ENCODE assay signal across 10 mouse cellular contexts in genomic region chr14:100260531-100260930, GRCm38 (mm10). TPM values are rescaled to one million over a fixed set of nuclear protein-coding genes. Genes with fewer than 3 reads are reported as not detected.
DNase-seq lines count a peak whose midpoint lies in the region; ATAC-seq and TF ChIP-seq lines count a peak whose summit lies in the region.
"Had no signal": no experiment of that assay in that cellular context is flagged by ENCODE, and none has a peak within 500 bp of the region (broad histone marks: within the 10 kb centered on the region; RNA-seq: fewer than 3 reads in every experiment).

No protein-coding gene starts in this region.

- H3K4me1 ChIP-seq in midbrain, embryonic 11.5 days (ENCODE audit: control insufficient read depth, insufficient read depth, low read length), result no peaks in the 10 kb centered on the region
- peaks cover 4% of the 10 kb centered on the region; the same call in 1 of the 2 replicates for H3K4me1 ChIP-seq in midbrain, postnatal 0 days (ENCODE audit: insufficient read depth, low read length)
- peaks cover 4% of the 10 kb centered on the region for H3K4me1 ChIP-seq in heart, adult 2 months (ENCODE audit: control insufficient read depth, insufficient read depth, low read length)
- H3K4me1 ChIP-seq: liver, embryonic 15.5 days had no signal

- H3K9ac ChIP-seq in midbrain, embryonic 11.5 days (ENCODE audit: low read length), result no peak overlapping the region
- no peak overlapping the region for H3K9ac ChIP-seq in midbrain, postnatal 0 days (replicated peaks; ENCODE audit: low read length, poor library complexity, severe bottlenecking)
- H3K9ac ChIP-seq in heart, adult 2 months (ENCODE audit: low read depth, low read length), result no peak overlapping the region
- H3K9ac ChIP-seq: forebrain, embryonic 12.5 days; liver, embryonic 15.5 days had no signal

- no peak for TF ChIP-seq CTCF in midbrain, postnatal 0 days (IDR thresholded peaks at IDR 0.05)
- no peak for TF ChIP-seq CTCF in heart, adult 2 months (IDR thresholded peaks at IDR 0.05)

- WGBS in midbrain, embryonic 11.5 days, result 84% methylated on average over 4 of the region's 4 CpGs
- 72% methylated on average over 4 of the region's 4 CpGs for WGBS in midbrain, postnatal 0 days
- WGBS in heart, adult 2 months, result 39% methylated on average over 4 of the region's 4 CpGs

- no peaks in the 10 kb centered on the region for H3K9me3 ChIP-seq in midbrain, embryonic 11.5 days (ENCODE audit: control insufficient read depth, low read length)
- H3K9me3 ChIP-seq in midbrain, postnatal 0 days (ENCODE audit: low read length), result no peaks in the 10 kb centered on the region
- H3K9me3 ChIP-seq: forebrain, embryonic 12.5 days; liver, embryonic 15.5 days had no signal

- intact Hi-C loops in heart, adult 2 months (cut with DNase I), result no loop called here

- 0 out of 2 replicates have a peak, but pooled peaks have one; percentile 19 for ATAC-seq in midbrain, embryonic 11.5 days (ENCODE audit: low FRiP score)
- ATAC-seq in midbrain, postnatal 0 days (ENCODE audit: low FRiP score), result no peak
- ATAC-seq in megakaryocyte progenitor cell, adult 5-6 weeks (replicated peaks; ENCODE audit: poor library complexity), result peak; percentile 63; the same call in 1 of the 2 replicates
- no peak; the same call in 1 of the 2 replicates for ATAC-seq in granulocyte monocyte progenitor cell, adult 5-6 weeks (replicated peaks; ENCODE audit: poor library complexity, severe bottlenecking)

- no peaks in the 10 kb centered on the region for H3K27me3 ChIP-seq in midbrain, embryonic 11.5 days (ENCODE audit: control insufficient read depth, insufficient read depth, low read length)
- no peaks in the 10 kb centered on the region for H3K27me3 ChIP-seq in midbrain, postnatal 0 days (ENCODE audit: insufficient read depth, low read length)
- H3K27me3 ChIP-seq in heart, adult 2 months (ENCODE audit: control insufficient read depth, insufficient read depth, low read length), result no peaks in the 10 kb centered on the region
- H3K27me3 ChIP-seq: forebrain, embryonic 12.5 days; liver, embryonic 15.5 days had no signal

- H3K79me2 ChIP-seq in heart, adult 2 months (replicated peaks; ENCODE audit: control insufficient read depth, insufficient read depth, low read length), result 0 out of 2 replicates have a peak, but pooled peaks cover 1% of the 10 kb centered on the region

- no peak for DNase-seq in midbrain, embryonic 11.5 days (ENCODE audit: low spot score, missing footprints)
- no peak for DNase-seq in midbrain, postnatal 0 days (ENCODE audit: low spot score)
- DNase-seq in heart, adult 2 months, result peak; percentile 65 to 69
- peak; percentile 32 for DNase-seq in kidney, adult 18-20 months
- no peak for DNase-seq in thymus, postnatal 4 days
- DNase-seq in frontal cortex, postnatal 25 days (ENCODE audit: low spot score in 2 of 2), result no peak

- 0 out of 2 replicates have a peak, but pooled peaks have one; percentile 14 for TF ChIP-seq POLR2A in heart, adult 2 months (IDR thresholded peaks at IDR 0.05; ENCODE audit: insufficient read depth, low read depth, low read length)

- H3K4me2 ChIP-seq in midbrain, embryonic 11.5 days, result no peak overlapping the region
- H3K4me2 ChIP-seq in midbrain, postnatal 0 days (ENCODE audit: low read depth, low read length, poor library complexity, severe bottlenecking), result no peak overlapping the region
- H3K4me2 ChIP-seq: forebrain, embryonic 12.5 days; liver, embryonic 15.5 days had no signal

- TF ChIP-seq EP300 in heart, adult 2 months (IDR thresholded peaks at IDR 0.05; ENCODE audit: insufficient read depth, low read depth, low read length), result peak; percentile 93

- no peak overlapping the region for H3K27ac ChIP-seq in midbrain, embryonic 11.5 days (ENCODE audit: low read depth, low read length)
- no peak overlapping the region for H3K27ac ChIP-seq in midbrain, postnatal 0 days (ENCODE audit: low read depth, low read length)
- peak overlapping the region; percentile 77 for H3K27ac ChIP-seq in heart, adult 2 months
- H3K27ac ChIP-seq: forebrain, embryonic 12.5 days; liver, embryonic 15.5 days had no signal

- no peaks in the 10 kb centered on the region for H3K36me3 ChIP-seq in midbrain, embryonic 11.5 days (ENCODE audit: control insufficient read depth, insufficient read depth, low read length)
- H3K36me3 ChIP-seq in midbrain, postnatal 0 days (ENCODE audit: insufficient read depth, low read length), result no peaks in the 10 kb centered on the region
- H3K36me3 ChIP-seq in heart, adult 2 months (ENCODE audit: control insufficient read depth, insufficient read depth, low read length), result peaks cover 2% of the 10 kb centered on the region
- H3K36me3 ChIP-seq: forebrain, embryonic 12.5 days; liver, embryonic 15.5 days had no signal

- H3K4me3 ChIP-seq in midbrain, embryonic 11.5 days (ENCODE audit: low read depth, low read length), result no peak overlapping the region
- H3K4me3 ChIP-seq in midbrain, postnatal 0 days (ENCODE audit: low read depth, low read length), result no peak overlapping the region
- no peak overlapping the region; the same call in 1 of the 2 replicates for H3K4me3 ChIP-seq in heart, adult 2 months
- H3K4me3 ChIP-seq: forebrain, embryonic 12.5 days; liver, embryonic 15.5 days had no signal

RNA-seq across cellular contexts. Expression of gene Klf12, which starts 23.9 kb away (rescaled TPM):
- 27.7 and 35.8 TPM in 2 replicates for polyA plus RNA-seq in midbrain, embryonic 11.5 days (2014; fragmentation: Nextera tagmentation; extraction: Ambion mirVana)
- total RNA-seq in midbrain, postnatal 0 days (2014; rRNA removed), result 53.6 and 61.1 TPM in 2 replicates
- polyA plus RNA-seq in midbrain, postnatal 0 days (2015; fragmentation: Nextera tagmentation; extraction: Ambion mirVana), result 23.0 and 26.7 TPM in 2 replicates
- 10 to 100 TPM; 15.3 to 15.8 TPM for total RNA-seq in heart, adult 2 months (2021)
- polyA plus RNA-seq in heart, adult 2 months (2012; rRNA removed), result 8.6 and 14.6 TPM in 2 replicates
- 0.20 and 1.2 TPM in 2 replicates for total RNA-seq in megakaryocyte progenitor cell, adult 5-6 weeks (2015)
- 0.44 TPM in 1 of 2 replicates, not detected in the other for total RNA-seq in megakaryocyte progenitor cell, adult 5-6 weeks (2017)
- total RNA-seq in granulocyte monocyte progenitor cell, adult 5-6 weeks (2014; fragmentation: Nextera tagmentation), result 0.15 TPM in 1 of 2 replicates, not detected in the other
- 0.82 TPM in 1 of 2 replicates, not detected in the other for total RNA-seq in granulocyte monocyte progenitor cell, adult 5-6 weeks (2017)

Comparison
In these comparisons a context has a peak if more than half of its experiments do, and no peak if none do; other contexts are left out.
1. ATAC-seq: peak in midbrain, embryonic 11.5 days (single experiment) and megakaryocyte progenitor cell, adult 5-6 weeks (single experiment); none in midbrain, postnatal 0 days (single experiment) and granulocyte monocyte progenitor cell, adult 5-6 weeks (single experiment).
2. DNase-seq: peak in heart, adult 2 months (2 of 2) and kidney, adult 18-20 months (single experiment); none in midbrain, embryonic 11.5 days (single experiment), midbrain, postnatal 0 days (single experiment), thymus, postnatal 4 days (single experiment) and frontal cortex, postnatal 25 days (0 of 2).
3. RNA of gene Klf12, which starts 23.9 kb away (total RNA-seq): 53.6 to 61.1 TPM in midbrain, postnatal 0 days and 15.3 to 15.8 TPM in heart, adult 2 months; 0.20 to 1.2 TPM in megakaryocyte progenitor cell, adult 5-6 weeks and 0.15 to 0.82 TPM in granulocyte monocyte progenitor cell, adult 5-6 weeks; every median in the first group is over 4 times any median in the second.